Mouse (Mus musculus) heart, postnatal 0 days (tissue): ENCODE measurements at regions not wholly inside any gene's neighbourhood (a gene's known extent, or its start where the extent isn't known, plus 50 kb on each side); places are given as distances from the start of the nearest gene placed in this dataset.

Source experiments
- CTCF ChIP-seq: IDR thresholded peaks from 2 replicates; pipeline ENCODE4 v1.5.1; 2016; ENCODE audit warnings: antibody characterized with exemption, control low read depth, low read depth
- EP300 ChIP-seq: IDR thresholded peaks from 2 replicates; pipeline ENCODE4 v1.6.1; 2016; ENCODE audit warnings: antibody characterized with exemption, low read depth

GRCm38 (mm10) chr14:100600886-100601451 lies 316.5 kb upstream of the Klf12 start:
- TF ChIP-seq CTCF (no peak), EP300 (no peak)
